In genomic region chr16:43619277-43619676, GRCm38 (mm10) we compare ENCODE assay signal across 19 mouse cellular contexts. TPM values are rescaled to one million over a fixed set of nuclear protein-coding genes. Genes with fewer than 3 reads are reported as not detected.
DNase-seq lines count a peak whose midpoint lies in the region; ATAC-seq and TF ChIP-seq lines count a peak whose summit lies in the region.
"Had no signal": no experiment of that assay in that cellular context is flagged by ENCODE, and none has a peak within 500 bp of the region (broad histone marks: within the 10 kb centered on the region; RNA-seq: fewer than 3 reads in every experiment).

No protein-coding gene starts in this region.

- no peak overlapping the region for H3K9ac ChIP-seq in forebrain, postnatal 0 days
- no peak overlapping the region for H3K9ac ChIP-seq in kidney, embryonic 14.5 days (ENCODE audit: low read depth, low read length)
- no peak overlapping the region for H3K9ac ChIP-seq in forebrain, embryonic 14.5 days (ENCODE audit: low read length)
- H3K9ac ChIP-seq: embryonic facial prominence, embryonic 15.5 days; limb, embryonic 15.5 days; lung, embryonic 15.5 days; neural tube, embryonic 13.5 days had no signal

- H3K4me1 ChIP-seq in forebrain, embryonic 10.5 days: peaks cover 69% of the 10 kb centered on the region
- 0 out of 2 replicates have a peak, but pooled peaks cover 2% of the 10 kb centered on the region for H3K4me1 ChIP-seq in forebrain, postnatal 0 days (ENCODE audit: insufficient read depth)
- 0 out of 2 replicates have a peak, but pooled peaks cover 3% of the 10 kb centered on the region for H3K4me1 ChIP-seq in kidney, embryonic 14.5 days (ENCODE audit: control insufficient read depth, insufficient read depth, low read length)
- peaks cover 21% of the 10 kb centered on the region for H3K4me1 ChIP-seq in forebrain, embryonic 14.5 days (ENCODE audit: control insufficient read depth, insufficient read depth, low read length)

- 45% methylated on average over 6 of the region's 6 CpGs for WGBS in forebrain, embryonic 10.5 days
- 30% methylated on average over 6 of the region's 6 CpGs for WGBS in forebrain, postnatal 0 days
- 37% methylated on average over 6 of the region's 6 CpGs for WGBS in kidney, embryonic 14.5 days
- WGBS in forebrain, embryonic 14.5 days: 29% methylated on average over 6 of the region's 6 CpGs

- no peak for ATAC-seq in forebrain, postnatal 0 days
- ATAC-seq in kidney, embryonic 14.5 days (ENCODE audit: low FRiP score, low TSS enrichment): peak; percentile 56
- no peak for ATAC-seq in forebrain, embryonic 14.5 days

- TF ChIP-seq CTCF in forebrain, postnatal 0 days (IDR thresholded peaks at IDR 0.05; ENCODE audit: low read depth): no peak

- peak overlapping the region; percentile 76 for H3K27ac ChIP-seq in forebrain, embryonic 10.5 days
- no peak overlapping the region for H3K27ac ChIP-seq in forebrain, postnatal 0 days (ENCODE audit: low read depth, low read length)
- H3K27ac ChIP-seq in kidney, embryonic 14.5 days (ENCODE audit: low read depth, low read length): no peak overlapping the region
- peak overlapping the region; percentile 60; the same call in 1 of the 2 replicates for H3K27ac ChIP-seq in forebrain, embryonic 14.5 days (ENCODE audit: low read depth, low read length)
- H3K27ac ChIP-seq: embryonic facial prominence, embryonic 15.5 days; limb, embryonic 15.5 days; lung, embryonic 15.5 days; neural tube, embryonic 13.5 days had no signal

- no peaks in the 10 kb centered on the region for H3K27me3 ChIP-seq in forebrain, embryonic 10.5 days (ENCODE audit: poor library complexity, severe bottlenecking)
- H3K27me3 ChIP-seq in forebrain, postnatal 0 days (ENCODE audit: insufficient read depth, low read length): no peaks in the 10 kb centered on the region
- H3K27me3 ChIP-seq in kidney, embryonic 14.5 days (ENCODE audit: control insufficient read depth, insufficient read depth, low read length): no peaks in the 10 kb centered on the region
- H3K27me3 ChIP-seq in forebrain, embryonic 14.5 days (replicated peaks; ENCODE audit: control insufficient read depth, insufficient read depth, low read length): no peaks in the 10 kb centered on the region
- H3K27me3 ChIP-seq: embryonic facial prominence, embryonic 15.5 days; limb, embryonic 15.5 days; lung, embryonic 15.5 days; neural tube, embryonic 13.5 days had no signal

- H3K4me3 ChIP-seq in forebrain, embryonic 10.5 days: no peak overlapping the region
- no peak overlapping the region for H3K4me3 ChIP-seq in forebrain, postnatal 0 days (ENCODE audit: low read depth, low read length)
- no peak overlapping the region for H3K4me3 ChIP-seq in kidney, embryonic 14.5 days (ENCODE audit: low read length)
- H3K4me3 ChIP-seq in forebrain, embryonic 14.5 days (ENCODE audit: low read depth, low read length): no peak overlapping the region
- H3K4me3 ChIP-seq: embryonic facial prominence, embryonic 15.5 days; limb, embryonic 15.5 days; lung, embryonic 15.5 days; neural tube, embryonic 13.5 days had no signal

- no peaks in the 10 kb centered on the region for H3K9me3 ChIP-seq in forebrain, embryonic 10.5 days
- H3K9me3 ChIP-seq in forebrain, postnatal 0 days (ENCODE audit: low read length): no peaks in the 10 kb centered on the region
- no peaks in the 10 kb centered on the region for H3K9me3 ChIP-seq in kidney, embryonic 14.5 days (ENCODE audit: control insufficient read depth, low read length)
- H3K9me3 ChIP-seq in forebrain, embryonic 14.5 days (replicated peaks; ENCODE audit: control insufficient read depth, low read length): no peaks in the 10 kb centered on the region
- H3K9me3 ChIP-seq: embryonic facial prominence, embryonic 15.5 days; limb, embryonic 15.5 days; lung, embryonic 15.5 days; neural tube, embryonic 13.5 days had no signal

- DNase-seq in forebrain, embryonic 10.5 days (ENCODE audit: extremely low spot score, low spot score): no peak
- no peak for DNase-seq in forebrain, postnatal 0 days
- DNase-seq in kidney, adult 9 months: no peak
- peak; percentile 18 for DNase-seq in ES-CJ7 (ENCODE audit: low read depth, low spot score)
- DNase-seq in forebrain, embryonic 14.5 days (ENCODE audit: low spot score): no peak
- DNase-seq in gastrocnemius, postnatal 4 days (ENCODE audit: low spot score in 2 of 2): no peak
- no peak for DNase-seq in gastrocnemius, postnatal 10 days
- DNase-seq: cerebellum, adult 11 months; kidney, postnatal 14 days; spleen, adult 18-20 months had no signal

- no peak overlapping the region for H3K4me2 ChIP-seq in forebrain, postnatal 0 days (ENCODE audit: low read depth)
- no peak overlapping the region for H3K4me2 ChIP-seq in kidney, embryonic 14.5 days (replicated peaks; ENCODE audit: low read depth, low read length)
- no peak overlapping the region for H3K4me2 ChIP-seq in forebrain, embryonic 14.5 days (ENCODE audit: low read length)
- H3K4me2 ChIP-seq: embryonic facial prominence, embryonic 15.5 days; limb, embryonic 15.5 days; lung, embryonic 15.5 days; neural tube, embryonic 13.5 days had no signal

- H3K36me3 ChIP-seq in forebrain, embryonic 10.5 days (replicated peaks): peaks cover 8% of the 10 kb centered on the region
- peaks cover 5% of the 10 kb centered on the region; the same call in 1 of the 2 replicates for H3K36me3 ChIP-seq in forebrain, postnatal 0 days (ENCODE audit: insufficient read depth)
- no peaks in the 10 kb centered on the region for H3K36me3 ChIP-seq in kidney, embryonic 14.5 days (ENCODE audit: control insufficient read depth, insufficient read depth, low read length)
- peaks cover 38% of the 10 kb centered on the region for H3K36me3 ChIP-seq in forebrain, embryonic 14.5 days (ENCODE audit: control insufficient read depth, insufficient read depth, low read length)
- H3K36me3 ChIP-seq: embryonic facial prominence, embryonic 15.5 days; limb, embryonic 15.5 days; lung, embryonic 15.5 days had no signal

RNA-seq across cellular contexts. Expression of gene Tigit, which starts 44.7 kb away (rescaled TPM):
- polyA plus RNA-seq in forebrain, embryonic 10.5 days (2016; fragmentation: Nextera tagmentation; extraction: Ambion mirVana): not detected in 2 replicates
- total RNA-seq in forebrain, postnatal 0 days (2014; rRNA removed): 0.54 TPM in 1 of 2 replicates, not detected in the other
- 0.17 TPM in 1 of 2 replicates, not detected in the other for polyA plus RNA-seq in forebrain, postnatal 0 days (2015; fragmentation: Nextera tagmentation; extraction: Ambion mirVana)
- polyA plus RNA-seq in kidney, embryonic 14.5 days (2014; fragmentation: Nextera tagmentation; extraction: Ambion mirVana): not detected in 2 replicates
- not detected in 2 replicates for polyA plus RNA-seq in forebrain, embryonic 14.5 days (2014; fragmentation: Nextera tagmentation; extraction: Ambion mirVana)
- total RNA-seq in gastrocnemius, postnatal 4 days (2021): not detected
- not detected for total RNA-seq in gastrocnemius, postnatal 10 days (2021)
- total RNA-seq: adrenal gland, postnatal 4 days; heart, postnatal 10 days; left cerebral cortex, adult 8-10 months had no signal
- polyA plus RNA-seq: limb, embryonic 15.5 days; neural tube, embryonic 13.5 days; testis, adult 2 months had no signal

Comparison
In these comparisons a context has a peak if more than half of its experiments do, and no peak if none do; other contexts are left out.
1. H3K27ac ChIP-seq: peak in forebrain, embryonic 10.5 days (single experiment) and forebrain, embryonic 14.5 days (single experiment); none in forebrain, postnatal 0 days (single experiment) and kidney, embryonic 14.5 days (single experiment).